Mouse (Mus musculus): Measurements from ENCODE around the gene Iqgap1. TPM values are rescaled to one million over a fixed set of nuclear protein-coding genes. Genes with fewer than 3 reads are reported as not detected.

The Iqgap1 gene
- polyA plus RNA-seq, 1 experiment: 38.1 TPM

DNA sequence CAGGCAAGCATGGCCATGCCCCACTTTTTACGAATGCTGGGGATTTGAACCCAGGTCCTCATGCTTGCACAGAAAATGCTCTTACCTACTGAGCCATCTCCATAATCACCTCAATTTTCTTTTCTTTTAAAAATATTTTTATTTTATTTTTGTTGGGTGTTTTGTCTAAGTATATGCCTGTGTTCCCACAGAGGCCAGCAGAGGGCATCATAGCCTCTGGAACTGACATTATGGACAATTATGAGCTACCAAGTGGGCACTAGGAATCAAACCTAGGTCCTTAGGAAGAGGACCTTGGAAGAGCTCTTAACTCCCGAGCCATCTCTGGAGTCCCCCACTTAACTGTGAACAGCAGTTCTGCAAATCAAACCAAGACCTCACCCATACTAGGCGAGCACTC is 27.4 kb upstream of the Iqgap1 start:
- Histone ChIP-seq H3K4me3 (ENCODE audit: insufficient read depth, low read depth, low read length) (no peak overlapping the region), H3K4me1 (ENCODE audit: control insufficient read depth, insufficient read depth, low read length) (no peaks in the 10 kb centered on the region; the same call in 1 of the 2 replicates), H3K27ac (ENCODE audit: insufficient read depth, low read depth, low read length) (no peak overlapping the region), H3K27me3 (replicated peaks; ENCODE audit: control insufficient read depth, insufficient read depth, low read length) (no peaks in the 10 kb centered on the region), H3K36me3 (ENCODE audit: control insufficient read depth, insufficient read depth, low read length) (no peaks in the 10 kb centered on the region)
- 95% methylated on average over 3 of the region's 3 CpGs for WGBS
- TF ChIP-seq POLR2A (IDR thresholded peaks at IDR 0.05; ENCODE audit: low read depth, low read length) (no peak), CTCF (conservative IDR thresholded peaks at IDR 0.05; ENCODE audit: insufficient read depth, insufficient read length, low read depth, low read length) (no peak)
- DNase-seq: no peak

DNA sequence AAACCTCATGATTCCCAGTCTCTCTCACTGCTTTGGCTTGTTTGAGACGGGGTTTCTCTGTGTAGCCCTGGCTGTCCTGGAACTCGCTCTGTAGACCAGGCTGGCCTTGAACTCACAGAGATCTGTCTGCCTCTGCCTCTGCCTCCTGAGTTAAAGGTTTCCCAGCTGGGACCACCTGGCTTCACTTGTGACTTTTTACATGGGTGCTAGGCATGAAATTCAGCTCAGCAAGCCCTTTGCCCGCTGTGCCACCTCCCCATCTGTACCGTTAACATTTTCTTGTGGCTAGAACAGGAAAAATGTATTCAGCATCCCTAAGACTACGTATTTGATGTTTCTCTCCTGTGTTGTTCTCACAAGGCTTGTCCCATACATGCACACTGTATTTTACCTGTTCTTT is 24.7 kb upstream of the Iqgap1 start:
- no peak for DNase-seq
- Histone ChIP-seq H3K36me3 (ENCODE audit: control insufficient read depth, insufficient read depth, low read length) (no peaks in the 10 kb centered on the region), H3K27me3 (replicated peaks; ENCODE audit: control insufficient read depth, insufficient read depth, low read length) (no peaks in the 10 kb centered on the region), H3K4me1 (ENCODE audit: control insufficient read depth, insufficient read depth, low read length) (no peaks in the 10 kb centered on the region; the same call in 1 of the 2 replicates), H3K27ac (ENCODE audit: insufficient read depth, low read depth, low read length) (no peak overlapping the region), H3K4me3 (ENCODE audit: insufficient read depth, low read depth, low read length) (no peak overlapping the region)
- TF ChIP-seq CTCF (conservative IDR thresholded peaks at IDR 0.05; ENCODE audit: insufficient read depth, insufficient read length, low read depth, low read length) (no peak), POLR2A (IDR thresholded peaks at IDR 0.05; ENCODE audit: low read depth, low read length) (no peak)
- WGBS: 88% methylated on average over 5 of the region's 5 CpGs

DNA sequence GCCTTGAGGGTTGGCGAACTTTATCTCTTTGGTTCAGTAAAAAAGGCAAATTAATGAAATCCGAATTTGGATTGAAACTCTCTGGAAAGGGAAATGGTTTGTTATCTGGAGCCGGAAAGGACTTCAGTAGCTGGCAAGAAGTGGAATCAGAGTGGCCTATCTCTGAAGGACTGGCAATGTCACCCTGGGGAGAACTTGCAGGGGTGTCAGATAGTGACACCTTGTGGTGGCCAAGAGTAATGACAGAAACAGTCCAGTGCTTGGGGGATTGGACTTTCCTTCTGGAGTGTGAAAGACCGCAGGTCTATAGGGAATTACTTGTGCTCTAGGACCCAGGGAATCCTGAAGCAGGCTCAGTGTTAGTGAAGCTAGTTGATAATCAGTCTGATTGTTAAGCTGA is 23.9 kb upstream of the Iqgap1 start:
- TF ChIP-seq CTCF (conservative IDR thresholded peaks at IDR 0.05; ENCODE audit: insufficient read depth, insufficient read length, low read depth, low read length): peak; percentile 95
- TF ChIP-seq POLR2A (IDR thresholded peaks at IDR 0.05; ENCODE audit: low read depth, low read length): no peak
- WGBS: 20% methylated on average over 4 of the region's 4 CpGs
- H3K4me1 ChIP-seq (ENCODE audit: control insufficient read depth, insufficient read depth, low read length): no peaks in the 10 kb centered on the region; the same call in 1 of the 2 replicates
- no peaks in the 10 kb centered on the region for H3K27me3 ChIP-seq (replicated peaks; ENCODE audit: control insufficient read depth, insufficient read depth, low read length)
- no peak overlapping the region for H3K4me3 ChIP-seq (ENCODE audit: insufficient read depth, low read depth, low read length)
- H3K36me3 ChIP-seq (ENCODE audit: control insufficient read depth, insufficient read depth, low read length): no peaks in the 10 kb centered on the region
- peak; percentile 73 for DNase-seq
- H3K27ac ChIP-seq (ENCODE audit: insufficient read depth, low read depth, low read length): no peak overlapping the region

DNA sequence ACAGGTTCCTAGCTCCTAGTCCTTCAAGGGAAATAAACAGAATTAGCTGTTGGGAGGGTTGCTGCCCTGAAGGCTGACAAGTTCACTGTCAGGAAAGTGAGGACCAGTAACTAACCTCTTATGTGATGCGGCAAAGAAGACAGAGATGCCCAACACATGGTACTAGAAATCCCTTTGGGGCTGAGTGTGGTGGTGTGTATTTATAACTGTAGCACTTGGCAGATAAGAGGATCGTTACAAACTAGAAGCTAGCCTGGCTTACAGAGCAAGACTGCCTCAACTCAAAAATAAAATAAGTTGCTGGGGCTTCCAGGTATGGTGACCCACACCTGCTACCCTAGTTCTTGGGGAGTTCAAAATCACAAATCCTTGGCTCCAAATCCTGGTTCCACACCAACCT is 23.5 kb upstream of the Iqgap1 start:
- no peak overlapping the region for H3K4me3 ChIP-seq (ENCODE audit: insufficient read depth, low read depth, low read length)
- no peak for TF ChIP-seq CTCF (conservative IDR thresholded peaks at IDR 0.05; ENCODE audit: insufficient read depth, insufficient read length, low read depth, low read length)
- TF ChIP-seq POLR2A (IDR thresholded peaks at IDR 0.05; ENCODE audit: low read depth, low read length): no peak
- no peak overlapping the region for H3K27ac ChIP-seq (ENCODE audit: insufficient read depth, low read depth, low read length)
- H3K27me3 ChIP-seq (replicated peaks; ENCODE audit: control insufficient read depth, insufficient read depth, low read length): no peaks in the 10 kb centered on the region
- H3K4me1 ChIP-seq (ENCODE audit: control insufficient read depth, insufficient read depth, low read length): no peaks in the 10 kb centered on the region; the same call in 1 of the 2 replicates
- H3K36me3 ChIP-seq (ENCODE audit: control insufficient read depth, insufficient read depth, low read length): no peaks in the 10 kb centered on the region
- DNase-seq: no peak
- WGBS: 68% methylated on average over 2 of the region's 2 CpGs

DNA sequence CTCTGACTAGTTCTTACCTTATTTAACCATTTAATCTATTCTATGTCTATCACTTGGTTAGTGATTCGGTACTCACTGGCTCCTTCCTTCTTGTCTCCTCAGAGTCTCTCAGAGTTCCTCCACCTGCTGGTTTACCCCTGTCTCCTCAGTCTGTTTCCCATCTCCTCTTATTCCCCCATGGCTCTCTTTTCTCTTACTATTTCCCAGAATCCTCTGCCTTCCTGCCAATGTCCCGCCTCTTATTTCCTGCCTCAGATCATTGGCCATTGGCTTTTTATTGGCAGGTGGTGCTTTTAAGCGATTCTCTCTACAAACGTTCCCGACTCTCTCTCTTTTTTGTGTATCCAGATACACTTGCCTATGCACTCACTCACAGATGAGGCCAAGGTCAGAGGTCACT is 20.9 kb upstream of the Iqgap1 start:
- no peaks in the 10 kb centered on the region for H3K27me3 ChIP-seq (replicated peaks; ENCODE audit: control insufficient read depth, insufficient read depth, low read length)
- H3K27ac ChIP-seq (ENCODE audit: insufficient read depth, low read depth, low read length): no peak overlapping the region
- no peak for TF ChIP-seq CTCF (conservative IDR thresholded peaks at IDR 0.05; ENCODE audit: insufficient read depth, insufficient read length, low read depth, low read length)
- TF ChIP-seq POLR2A (IDR thresholded peaks at IDR 0.05; ENCODE audit: low read depth, low read length): no peak
- 94% methylated on average over 5 of the region's 5 CpGs for WGBS
- no peak overlapping the region for H3K4me3 ChIP-seq (ENCODE audit: insufficient read depth, low read depth, low read length)
- no peak for DNase-seq
- no peaks in the 10 kb centered on the region for H3K36me3 ChIP-seq (ENCODE audit: control insufficient read depth, insufficient read depth, low read length)
- H3K4me1 ChIP-seq (ENCODE audit: control insufficient read depth, insufficient read depth, low read length): no peaks in the 10 kb centered on the region; the same call in 1 of the 2 replicates

DNA sequence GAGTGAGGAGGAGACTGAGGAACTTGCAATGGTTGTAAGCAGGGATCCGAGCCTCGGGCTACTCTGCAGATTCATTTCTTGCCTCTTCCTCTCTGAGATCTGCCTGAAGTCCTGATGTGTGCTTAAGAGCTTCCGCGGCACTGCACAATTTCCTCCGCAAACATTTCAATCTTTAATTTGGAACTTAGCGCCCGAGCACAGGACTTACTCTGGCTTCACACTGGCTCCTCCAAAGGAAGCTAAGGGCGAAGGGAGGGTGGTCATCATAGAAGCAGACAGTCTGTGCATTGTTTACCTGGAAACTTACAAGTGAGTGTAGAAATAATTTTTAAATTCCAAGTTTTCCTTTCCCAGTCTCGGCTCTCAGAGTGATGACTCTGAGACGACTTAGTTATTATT is 20.5 kb upstream of the Iqgap1 start:
- no peak for DNase-seq
- 84% methylated on average over 10 of the region's 10 CpGs for WGBS
- no peaks in the 10 kb centered on the region; the same call in 1 of the 2 replicates for H3K4me1 ChIP-seq (ENCODE audit: control insufficient read depth, insufficient read depth, low read length)
- no peaks in the 10 kb centered on the region for H3K27me3 ChIP-seq (replicated peaks; ENCODE audit: control insufficient read depth, insufficient read depth, low read length)
- no peak overlapping the region for H3K4me3 ChIP-seq (ENCODE audit: insufficient read depth, low read depth, low read length)
- TF ChIP-seq CTCF (conservative IDR thresholded peaks at IDR 0.05; ENCODE audit: insufficient read depth, insufficient read length, low read depth, low read length): no peak
- TF ChIP-seq POLR2A (IDR thresholded peaks at IDR 0.05; ENCODE audit: low read depth, low read length): no peak
- no peaks in the 10 kb centered on the region for H3K36me3 ChIP-seq (ENCODE audit: control insufficient read depth, insufficient read depth, low read length)
- no peak overlapping the region for H3K27ac ChIP-seq (ENCODE audit: insufficient read depth, low read depth, low read length)

DNA sequence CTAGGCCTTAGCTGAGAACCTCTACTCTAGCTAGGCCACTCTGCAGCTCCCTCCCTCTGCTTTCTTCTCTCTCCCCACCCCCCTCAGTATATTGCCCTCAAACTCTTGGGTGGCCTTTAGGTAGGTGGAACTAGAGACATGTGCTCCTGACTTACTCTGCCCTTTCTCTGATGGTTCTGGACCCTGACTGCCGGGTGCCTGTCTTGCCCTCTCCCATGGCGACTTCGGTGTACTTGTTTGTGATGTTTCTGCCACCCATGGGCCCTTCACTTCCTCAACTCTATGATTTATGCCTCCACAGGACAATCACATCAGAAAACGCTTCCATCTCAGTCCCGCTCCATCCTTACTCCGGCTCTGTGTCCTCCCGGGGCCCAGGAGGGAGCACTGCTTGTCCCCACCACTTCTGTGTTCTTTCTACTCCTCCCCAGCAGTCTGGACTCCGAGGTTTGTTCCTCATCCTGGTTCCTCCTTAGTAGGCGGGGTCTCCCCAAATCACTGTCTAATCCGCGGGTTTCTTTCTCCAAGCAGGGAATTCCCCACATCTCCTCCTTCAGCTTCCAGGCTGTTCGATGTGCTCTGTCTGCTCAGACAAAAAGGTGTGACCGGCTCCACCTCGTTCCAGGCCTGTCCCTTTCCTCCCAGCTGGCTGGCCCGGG is 20.0 kb upstream of the Iqgap1 start:
- Histone ChIP-seq H3K27me3 (replicated peaks; ENCODE audit: control insufficient read depth, insufficient read depth, low read length) (no peaks in the 10 kb centered on the region), H3K27ac (ENCODE audit: insufficient read depth, low read depth, low read length) (no peak overlapping the region), H3K36me3 (ENCODE audit: control insufficient read depth, insufficient read depth, low read length) (no peaks in the 10 kb centered on the region), H3K4me3 (ENCODE audit: insufficient read depth, low read depth, low read length) (no peak overlapping the region), H3K4me1 (ENCODE audit: control insufficient read depth, insufficient read depth, low read length) (no peaks in the 10 kb centered on the region; the same call in 1 of the 2 replicates)
- TF ChIP-seq CTCF (conservative IDR thresholded peaks at IDR 0.05; ENCODE audit: insufficient read depth, insufficient read length, low read depth, low read length): no peak
- no peak for TF ChIP-seq POLR2A (IDR thresholded peaks at IDR 0.05; ENCODE audit: low read depth, low read length)
- WGBS: 62% methylated on average over 15 of the region's 15 CpGs
- DNase-seq: peak; percentile 29
